Mouse (Mus musculus) lung, embryonic 15.5 days (tissue): Measurements from ENCODE around the gene Slco3a1. TPM values are rescaled to one million over a fixed set of nuclear protein-coding genes. Genes with fewer than 3 reads are reported as not detected.

Experiments used
- ATAC-seq: fragments of 200-750 bp; cut with Nextera tagmentation; 2 replicates; pipeline ENCODE4 v1.8.0; 2017; ENCODE audit warnings: moderate number of reproducible peaks, borderline replicate concordance; ENCODE audit not compliant: low FRiP score, low TSS enrichment; ENCODE audit errors: extremely low read depth
- H3K27ac ChIP-seq: fragments of 300-500 bp; sonication (generic); 2 replicates; pipeline ENCODE4 v1.5.1; 2015; ENCODE audit warnings: moderate library complexity, mild to moderate bottlenecking, inconsistent platforms
- H3K27me3 ChIP-seq: fragments of 300-500 bp; sonication (generic); 2 replicates; pipeline ENCODE4 v1.6.1; 2015; ENCODE audit warnings: inconsistent platforms
- H3K36me3 ChIP-seq: fragments of 300-500 bp; sonication (generic); 2 replicates; pipeline ENCODE4 v1.6.1; 2015; ENCODE audit warnings: inconsistent platforms
- H3K4me1 ChIP-seq: fragments of 300-500 bp; sonication (generic); 2 replicates; pipeline ENCODE4 v1.6.1; 2015; ENCODE audit warnings: inconsistent platforms
- H3K4me2 ChIP-seq: fragments of 300-500 bp; sonication (generic); 2 replicates; pipeline ENCODE4 v1.6.1; 2015; ENCODE audit warnings: inconsistent platforms, mild to moderate bottlenecking, moderate library complexity
- H3K4me3 ChIP-seq: fragments of 300-500 bp; sonication (generic); 2 replicates; pipeline ENCODE4 v1.5.1; 2015; ENCODE audit warnings: mild to moderate bottlenecking, inconsistent platforms
- H3K9ac ChIP-seq: fragments of 300-500 bp; sonication (generic); 2 replicates; pipeline ENCODE4 v1.6.1; 2015; ENCODE audit warnings: inconsistent platforms
- H3K9me3 ChIP-seq: fragments of 300-500 bp; sonication (generic); 2 replicates; pipeline ENCODE4 v1.6.1; 2016; ENCODE audit warnings: inconsistent platforms
- WGBS: fragments of 180-500 bp; shearing (Covaris S2); methylation state at CpG from one replicate; pipeline ENCODE4 v1.1.7; 2015; 5-methylcytosine and 5-hydroxymethylcytosine counted together
- polyA plus RNA-seq: library from polyadenylated mRNA; unstranded; fragments of >200 nt; fragmentation: Nextera tagmentation; extraction: Ambion mirVana; gene quantifications from 2 replicates; pipeline ENCODE4 v1.2.1, GENCODE M21; 2015

The Slco3a1 gene
- polyA plus RNA-seq, result 8.2 and 8.9 TPM in 2 replicates

- Histone ChIP-seq H3K36me3 (no peaks in the 10 kb centered on the region), H3K9ac (peak within 1 kb of the TSS; percentile 63), H3K27me3 (peaks cover 26% of the 10 kb centered on the region), H3K4me2 (peak within 1 kb of the TSS; percentile 93), H3K27ac (peak within 1 kb of the TSS; percentile 58; the same call in 1 of the 2 replicates), H3K4me1 (peaks cover 12% of the 10 kb centered on the region), H3K9me3 (no peaks in the 10 kb centered on the region), H3K4me3 (peak within 1 kb of the TSS; percentile 59)
- ATAC-seq, result peak; percentile 90
- 2% methylated on average over 31 of the region's 66 CpGs for WGBS
These were observed at the start of gene Slco3a1 for GRCm38 (mm10) chr7:74554608-74555311. Slco3a1 (minus strand) TSS chr7:74554780.

DNA sequence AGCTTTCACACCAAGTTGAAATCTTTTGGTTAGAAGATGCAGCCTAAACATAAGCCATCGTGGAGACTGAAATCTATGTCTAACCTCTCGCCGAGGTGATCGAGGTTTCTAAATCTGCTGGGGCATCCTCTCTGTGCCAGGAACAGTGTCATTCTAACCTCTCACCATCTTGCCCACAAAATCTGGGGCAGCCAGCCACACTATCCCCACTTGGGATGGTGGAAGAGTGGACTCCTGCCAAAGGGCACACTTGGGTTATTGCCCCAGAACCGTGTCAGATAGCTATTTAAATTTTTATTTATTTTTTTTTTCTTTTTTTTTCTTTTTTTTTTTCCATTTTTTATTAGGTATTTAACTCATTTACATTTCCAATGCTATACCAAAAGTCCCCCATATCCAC lies 46.4 kb upstream of the Slco3a1 start:
- Histone ChIP-seq H3K36me3 (no peaks in the 10 kb centered on the region), H3K4me3 (no peak overlapping the region), H3K27ac (no peak overlapping the region), H3K9ac (no peak overlapping the region), H3K4me2 (no peak overlapping the region), H3K9me3 (no peaks in the 10 kb centered on the region), H3K27me3 (no peaks in the 10 kb centered on the region), H3K4me1 (no peaks in the 10 kb centered on the region)
- ATAC-seq, result no peak
- 82% methylated on average over 5 of the region's 5 CpGs for WGBS

- Histone ChIP-seq H3K9ac (no peak overlapping the region), H3K4me1 (no peaks in the 10 kb centered on the region), H3K27me3 (no peaks in the 10 kb centered on the region), H3K27ac (no peak overlapping the region), H3K4me3 (no peak overlapping the region), H3K36me3 (no peaks in the 10 kb centered on the region), H3K9me3 (no peaks in the 10 kb centered on the region), H3K4me2 (no peak overlapping the region)
- ATAC-seq, result no peak
- 84% methylated on average over 1 of the region's 1 CpGs for WGBS
These were observed 24.8 kb upstream of the Slco3a1 start for GRCm38 (mm10) chr7:74579411-74579810.

GRCm38 (mm10) chr7:74575678-74576077 lies 21.1 kb upstream of the Slco3a1 start:
- no peak overlapping the region for H3K4me3 ChIP-seq
- no peaks in the 10 kb centered on the region for H3K27me3 ChIP-seq
- H3K36me3 ChIP-seq, result no peaks in the 10 kb centered on the region
- H3K4me2 ChIP-seq, result no peak overlapping the region
- no peak for ATAC-seq
- no peak overlapping the region for H3K9ac ChIP-seq
- no peaks in the 10 kb centered on the region for H3K9me3 ChIP-seq
- no peaks in the 10 kb centered on the region for H3K4me1 ChIP-seq
- WGBS, result 47% methylated on average over 3 of the region's 3 CpGs
- no peak overlapping the region for H3K27ac ChIP-seq

DNA sequence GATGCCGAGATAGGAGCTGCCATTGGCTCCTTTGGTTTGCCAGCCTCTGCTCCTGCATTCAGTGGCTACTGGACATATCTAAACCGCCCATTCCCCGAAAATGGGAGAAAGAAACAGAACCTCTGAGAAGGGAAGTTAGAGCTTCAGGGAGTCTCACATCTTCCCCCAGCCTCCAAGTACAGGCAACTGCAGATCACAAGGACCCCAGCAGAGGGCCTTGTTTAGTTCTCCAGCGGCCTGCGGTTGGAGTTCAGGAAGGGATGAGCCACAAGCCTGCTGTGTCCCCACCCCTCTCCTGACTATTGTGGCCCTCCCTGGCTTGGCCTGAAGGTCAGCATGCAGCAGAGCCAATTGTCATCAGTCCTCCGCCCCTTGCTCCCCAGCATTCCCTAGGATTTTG lies 836 bp upstream of the Slco3a1 start:
- H3K27me3 ChIP-seq, result peaks cover 26% of the 10 kb centered on the region
- ATAC-seq, result peak; percentile 27; the same call in 1 of the 2 replicates
- H3K9ac ChIP-seq, result 0 out of 2 replicates have a peak overlapping the region, but pooled peaks have one; percentile 63
- WGBS, result 15% methylated on average over 6 of the region's 6 CpGs
- H3K4me3 ChIP-seq, result peak overlapping the region; percentile 59
- no peak overlapping the region for H3K27ac ChIP-seq
- H3K4me2 ChIP-seq, result peak overlapping the region; percentile 93
- H3K4me1 ChIP-seq, result peaks cover 12% of the 10 kb centered on the region
- no peaks in the 10 kb centered on the region for H3K9me3 ChIP-seq
- H3K36me3 ChIP-seq, result no peaks in the 10 kb centered on the region

- H3K27me3 ChIP-seq, result peaks cover 26% of the 10 kb centered on the region
- peak overlapping the region; percentile 59 for H3K4me3 ChIP-seq
- 0 out of 2 replicates have a peak overlapping the region, but pooled peaks have one; percentile 26 for H3K27ac ChIP-seq
- peak overlapping the region; percentile 93 for H3K4me2 ChIP-seq
- peak overlapping the region; percentile 63 for H3K9ac ChIP-seq
- no peaks in the 10 kb centered on the region for H3K9me3 ChIP-seq
- H3K36me3 ChIP-seq, result no peaks in the 10 kb centered on the region
- ATAC-seq, result peak; percentile 44
- under 1% methylated on average over 39 of the region's 46 CpGs for WGBS
- H3K4me1 ChIP-seq, result peaks cover 12% of the 10 kb centered on the region
These were observed 479 bp downstream of the Slco3a1 start for GRCm38 (mm10) chr7:74554041-74554561.

GRCm38 (mm10) chr7:74553111-74553650 lies 1.4 kb downstream of the Slco3a1 start:
- no peak overlapping the region for H3K27ac ChIP-seq
- H3K4me3 ChIP-seq, result peak overlapping the region; percentile 59
- peak overlapping the region; percentile 93 for H3K4me2 ChIP-seq
- H3K4me1 ChIP-seq, result peaks cover 12% of the 10 kb centered on the region
- H3K9ac ChIP-seq, result no peak overlapping the region
- H3K9me3 ChIP-seq, result no peaks in the 10 kb centered on the region
- ATAC-seq, result no peak
- WGBS, result 55% methylated on average over 8 of the region's 8 CpGs
- no peaks in the 10 kb centered on the region for H3K36me3 ChIP-seq
- peaks cover 26% of the 10 kb centered on the region for H3K27me3 ChIP-seq

DNA sequence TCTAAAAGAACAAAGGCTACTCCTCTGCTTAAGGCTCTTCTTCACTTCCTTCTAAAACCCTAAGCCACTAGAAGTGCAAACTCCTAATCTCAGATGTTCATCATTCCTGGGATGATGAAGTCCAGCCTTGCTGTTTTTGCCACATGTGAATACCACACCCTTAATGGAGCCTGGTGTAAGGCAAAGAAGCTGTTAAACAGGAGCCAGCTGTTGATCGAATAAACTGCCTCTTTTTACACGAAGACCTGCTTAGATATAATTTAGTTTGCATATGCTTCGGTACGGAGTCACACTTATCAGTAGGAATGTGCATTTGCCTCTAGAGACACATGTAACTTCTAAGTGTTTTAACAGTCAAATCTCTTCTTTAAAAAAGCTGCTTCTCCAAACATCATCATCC lies 2.0 kb downstream of the Slco3a1 start:
- Histone ChIP-seq H3K27me3 (peaks cover 26% of the 10 kb centered on the region), H3K4me1 (peaks cover 12% of the 10 kb centered on the region), H3K9ac (no peak overlapping the region), H3K4me2 (no peak overlapping the region), H3K36me3 (no peaks in the 10 kb centered on the region), H3K9me3 (no peaks in the 10 kb centered on the region), H3K27ac (no peak overlapping the region), H3K4me3 (no peak overlapping the region)
- ATAC-seq, result no peak
- 59% methylated on average over 4 of the region's 4 CpGs for WGBS

- no peaks in the 10 kb centered on the region for H3K9me3 ChIP-seq
- H3K9ac ChIP-seq, result no peak overlapping the region
- H3K4me1 ChIP-seq, result peaks cover 12% of the 10 kb centered on the region
- H3K27ac ChIP-seq, result no peak overlapping the region
- no peaks in the 10 kb centered on the region for H3K36me3 ChIP-seq
- H3K4me2 ChIP-seq, result no peak overlapping the region
- H3K27me3 ChIP-seq, result peaks cover 26% of the 10 kb centered on the region
- no peak overlapping the region for H3K4me3 ChIP-seq
- WGBS, result 51% methylated on average over 2 of the region's 2 CpGs
- ATAC-seq, result no peak
These were observed 2.6 kb downstream of the Slco3a1 start for GRCm38 (mm10) chr7:74552000-74552358.

GRCm38 (mm10) chr7:74551338-74551999 lies 3.1 kb downstream of the Slco3a1 start:
- no peak overlapping the region for H3K4me2 ChIP-seq
- 78% methylated on average over 9 of the region's 9 CpGs for WGBS
- ATAC-seq, result no peak

GRCm38 (mm10) chr7:74549686-74550085 lies 4.9 kb downstream of the Slco3a1 start:
- no peak for ATAC-seq
- no peak overlapping the region for H3K27ac ChIP-seq
- H3K4me2 ChIP-seq, result no peak overlapping the region
- H3K4me3 ChIP-seq, result no peak overlapping the region
- peaks cover 26% of the 10 kb centered on the region for H3K27me3 ChIP-seq
- no peaks in the 10 kb centered on the region for H3K9me3 ChIP-seq
- no peaks in the 10 kb centered on the region for H3K36me3 ChIP-seq
- 0 out of 2 replicates have a peak, but pooled peaks cover 6% of the 10 kb centered on the region for H3K4me1 ChIP-seq
- no peak overlapping the region for H3K9ac ChIP-seq
- WGBS, result 29% methylated on average over 6 of the region's 6 CpGs

More at GRCm38 (mm10) chr7:74551338-74551999, 3.1 kb downstream of the Slco3a1 start:
- Histone ChIP-seq H3K4me1 (peaks cover 12% of the 10 kb centered on the region), H3K4me3 (no peak overlapping the region), H3K9ac (no peak overlapping the region), H3K9me3 (no peaks in the 10 kb centered on the region), H3K27me3 (peaks cover 26% of the 10 kb centered on the region), H3K36me3 (no peaks in the 10 kb centered on the region), H3K27ac (no peak overlapping the region)
